Mouse (Mus musculus) brain, embryonic 14.5 days (tissue): ENCODE measurements at regions not wholly inside any gene's neighbourhood (a gene's known extent, or its start where the extent isn't known, plus 50 kb on each side); places are given as distances from the start of the nearest gene placed in this dataset.
A peak's percentile ranks its signal among the peaks of the same experiment; 100 is the strongest.

ENCODE experiments used
- DNase-seq: peaks from one replicate; pipeline ENCODE4 v3.0.0-alpha.2; 2011; ENCODE audit warnings: low read depth
- CTCF ChIP-seq: fragments of 200-500 bp; IDR thresholded peaks from 2 replicates; pipeline ENCODE4 v1.5.1; 2012; ENCODE audit warnings: inconsistent platforms, mild to moderate bottlenecking, moderate library complexity, borderline replicate concordance; ENCODE audit not compliant: insufficient read depth, insufficient read length; ENCODE audit errors: extremely low read depth
- POLR2A ChIP-seq: fragments of 200-500 bp; IDR thresholded peaks from 2 replicates; pipeline ENCODE4 v1.6.1; 2012; ENCODE audit warnings: mild to moderate bottlenecking, inconsistent platforms, borderline replicate concordance; ENCODE audit not compliant: poor library complexity, insufficient read depth, insufficient read length, severe bottlenecking; ENCODE audit errors: extremely low read depth

- no peak for TF ChIP-seq POLR2A
- TF ChIP-seq CTCF = no peak
- peak; percentile 8 for DNase-seq
Measured at GRCm38 (mm10) chr13:83074219-83074965, 429.4 kb upstream of the Mef2c start.

GRCm38 (mm10) chr13:83075320-83075877, 428.4 kb upstream of the Mef2c start:
- TF ChIP-seq POLR2A = no peak
- no peak for TF ChIP-seq CTCF

GRCm38 (mm10) chr13:83076611-83077010, 427.2 kb upstream of the Mef2c start:
- DNase-seq = no peak
- TF ChIP-seq POLR2A = no peak
- TF ChIP-seq CTCF = no peak

More at GRCm38 (mm10) chr13:83075320-83075877, 428.4 kb upstream of the Mef2c start:
- DNase-seq = peak; percentile 11

GRCm38 (mm10) chr13:83077085-83077484, 426.7 kb upstream of the Mef2c start:
- TF ChIP-seq POLR2A = no peak
- no peak for TF ChIP-seq CTCF
- no peak for DNase-seq

GRCm38 (mm10) chr13:83079291-83079690, 424.5 kb upstream of the Mef2c start:
- TF ChIP-seq CTCF (no peak), POLR2A (no peak)
- no peak for DNase-seq

- TF ChIP-seq CTCF (no peak), POLR2A (no peak)
- DNase-seq = no peak
Measured at GRCm38 (mm10) chr13:83084948-83085347, 418.9 kb upstream of the Mef2c start.

- no peak for DNase-seq
- TF ChIP-seq CTCF (no peak), POLR2A (no peak)
Measured at GRCm38 (mm10) chr13:83099908-83100307, 403.9 kb upstream of the Mef2c start.

GRCm38 (mm10) chr13:83110610-83111009, 393.2 kb upstream of the Mef2c start:
- TF ChIP-seq CTCF (no peak), POLR2A (no peak)
- no peak for DNase-seq

- TF ChIP-seq POLR2A (no peak), CTCF (no peak)
- peak; percentile 58 for DNase-seq
Measured at GRCm38 (mm10) chr13:83111503-83111902, 392.3 kb upstream of the Mef2c start.

GRCm38 (mm10) chr13:83112323-83112722, 391.5 kb upstream of the Mef2c start:
- TF ChIP-seq CTCF (no peak), POLR2A (no peak)
- no peak for DNase-seq

GRCm38 (mm10) chr13:83112741-83113140, 391.1 kb upstream of the Mef2c start:
- no peak for DNase-seq
- TF ChIP-seq CTCF = no peak

GRCm38 (mm10) chr13:83113808-83114207, 390.0 kb upstream of the Mef2c start:
- no peak for TF ChIP-seq POLR2A
- TF ChIP-seq CTCF = no peak

GRCm38 (mm10) chr13:83114401-83114800, 389.4 kb upstream of the Mef2c start:
- DNase-seq = no peak
- TF ChIP-seq CTCF = no peak
- TF ChIP-seq POLR2A = no peak

More at GRCm38 (mm10) chr13:83113808-83114207, 390.0 kb upstream of the Mef2c start:
- no peak for DNase-seq

- DNase-seq = no peak
- TF ChIP-seq POLR2A (no peak), CTCF (no peak)
Measured at GRCm38 (mm10) chr13:83115691-83116090, 388.1 kb upstream of the Mef2c start.

GRCm38 (mm10) chr13:83120343-83120742, 383.5 kb upstream of the Mef2c start:
- TF ChIP-seq CTCF (no peak), POLR2A (no peak)
- peak; percentile 41 for DNase-seq

- TF ChIP-seq CTCF = no peak
- no peak for TF ChIP-seq POLR2A
- no peak for DNase-seq
Measured at GRCm38 (mm10) chr13:83123596-83123995, 380.2 kb upstream of the Mef2c start.
